Mouse (Mus musculus): ENCODE measurements around the gene Gucd1.

GRCm38 (mm10) chr10:75505130-75505495, 12.7 kb downstream of the Gucd1 start:
- TF ChIP-seq CTCF (IDR thresholded peaks at IDR 0.05; ENCODE audit: borderline replicate concordance, insufficient read depth, low read length), result no peak
- TF ChIP-seq POLR2A (IDR thresholded peaks at IDR 0.05; ENCODE audit: low read depth, low read length), result no peak
